Mouse (Mus musculus) kidney, adult 18-20 months (tissue): ENCODE measurements around the gene March5.
"Not testable (repeated sequence)": the region's sequence is repeated elsewhere in the genome, so short reads cannot be mapped to it uniquely, and the experiment has no call there.

ENCODE experiments used
- DNase-seq: peaks from one replicate; pipeline ENCODE4 v3.0.0; 2021

Gene March5

GRCm38 (mm10) chr19:37209467-37210128, 2.3 kb downstream of the March5 start:
- no peak for DNase-seq

- DNase-seq: no peak
Observed at GRCm38 (mm10) chr19:37210457-37210856, 3.1 kb downstream of the March5 start.

- DNase-seq: no peak
Observed at GRCm38 (mm10) chr19:37211416-37211815, 4.1 kb downstream of the March5 start.

GRCm38 (mm10) chr19:37214711-37215110, 7.4 kb downstream of the March5 start:
- no peak for DNase-seq

GRCm38 (mm10) chr19:37225197-37225862, 18.0 kb downstream of the March5 start:
- no peak for DNase-seq

- not testable (repeated sequence) for DNase-seq
Observed at GRCm38 (mm10) chr19:37232598-37232997, 25.3 kb downstream of the March5 start.

GRCm38 (mm10) chr19:37233561-37234539, 26.5 kb downstream of the March5 start:
- peak; percentile 28 for DNase-seq

- no peak for DNase-seq
Observed at GRCm38 (mm10) chr19:37235818-37236217, 28.5 kb downstream of the March5 start.

GRCm38 (mm10) chr19:37237306-37237705, 30.0 kb downstream of the March5 start:
- no peak for DNase-seq

GRCm38 (mm10) chr19:37237712-37238437, 30.5 kb downstream of the March5 start:
- no peak for DNase-seq

GRCm38 (mm10) chr19:37238651-37239050, 31.3 kb downstream of the March5 start:
- DNase-seq: no peak

GRCm38 (mm10) chr19:37239096-37239495, 31.8 kb downstream of the March5 start:
- DNase-seq: no peak

GRCm38 (mm10) chr19:37241201-37241600, 33.9 kb downstream of the March5 start:
- no peak for DNase-seq

GRCm38 (mm10) chr19:37242707-37243106, 35.4 kb downstream of the March5 start:
- DNase-seq: no peak

GRCm38 (mm10) chr19:37246859-37247258, 39.5 kb downstream of the March5 start:
- DNase-seq: no peak

GRCm38 (mm10) chr19:37248199-37248598, 40.9 kb downstream of the March5 start:
- no peak for DNase-seq

GRCm38 (mm10) chr19:37252104-37252503, 44.8 kb downstream of the March5 start:
- DNase-seq: no peak

GRCm38 (mm10) chr19:37255321-37255720, 48.0 kb downstream of the March5 start:
- DNase-seq: no peak

- no peak for DNase-seq
Observed at GRCm38 (mm10) chr19:37262389-37262788, 55.0 kb downstream of the March5 start.

GRCm38 (mm10) chr19:37263566-37263942, 56.2 kb downstream of the March5 start:
- no peak for DNase-seq

- peak; percentile 69 for DNase-seq
Observed at GRCm38 (mm10) chr19:37263943-37264897, 56.9 kb downstream of the March5 start.
